Mouse (Mus musculus) stomach, postnatal 0 days (tissue): Measurements from ENCODE around the gene Tmem184b.

Experiments
- CTCF ChIP-seq: IDR thresholded peaks from 2 replicates; pipeline ENCODE4 v1.5.1; 2016; ENCODE audit warnings: antibody characterized with exemption, low read depth, mild to moderate bottlenecking, moderate library complexity
- EP300 ChIP-seq: optimal IDR thresholded peaks from 2 replicates; pipeline ENCODE3; 2016; ENCODE audit warnings: antibody characterized with exemption

- TF ChIP-seq CTCF (no peak), EP300 (no peak)
Observed at GRCm38 (mm10) chr15:79338978-79339377, 64.4 kb downstream of the Tmem184b start.
